Mouse (Mus musculus): ENCODE data around the gene Gm16181.
A peak's percentile ranks its signal among the peaks of the same experiment; 100 is the strongest.

The Gm16181 gene

DNA sequence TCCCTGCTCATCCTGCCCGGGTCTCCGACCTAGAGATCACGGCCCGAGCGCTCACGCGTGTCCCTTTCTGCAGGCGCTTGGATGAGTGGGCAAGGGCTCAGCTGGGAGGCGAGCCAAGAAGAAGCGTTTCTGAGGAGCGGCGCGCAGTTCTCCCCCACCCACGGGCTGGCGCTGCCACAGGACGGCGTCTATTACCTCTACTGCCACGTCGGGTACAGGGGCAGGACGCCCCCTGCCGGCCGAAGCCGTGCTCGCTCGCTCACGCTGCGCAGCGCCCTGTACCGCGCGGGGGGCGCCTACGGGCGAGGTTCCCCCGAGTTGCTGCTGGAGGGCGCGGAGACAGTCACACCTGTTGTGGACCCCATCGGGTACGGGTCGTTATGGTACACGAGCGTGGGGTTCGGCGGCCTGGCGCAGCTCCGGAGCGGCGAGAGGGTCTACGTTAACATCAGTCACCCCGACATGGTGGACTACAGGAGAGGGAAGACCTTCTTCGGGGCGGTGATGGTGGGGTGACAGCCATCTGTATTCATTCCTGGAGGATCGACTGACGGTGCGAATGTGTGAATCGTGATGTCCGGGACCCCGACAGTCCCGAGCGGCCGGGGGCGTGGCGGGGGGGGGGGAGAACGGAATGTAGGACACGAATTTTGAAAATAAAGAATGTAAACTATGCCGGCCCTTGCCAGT lies 24.9 kb upstream of the Gm16181 start:
- peak; percentile 93 for DNase-seq (ENCODE audit: low read depth)

DNA sequence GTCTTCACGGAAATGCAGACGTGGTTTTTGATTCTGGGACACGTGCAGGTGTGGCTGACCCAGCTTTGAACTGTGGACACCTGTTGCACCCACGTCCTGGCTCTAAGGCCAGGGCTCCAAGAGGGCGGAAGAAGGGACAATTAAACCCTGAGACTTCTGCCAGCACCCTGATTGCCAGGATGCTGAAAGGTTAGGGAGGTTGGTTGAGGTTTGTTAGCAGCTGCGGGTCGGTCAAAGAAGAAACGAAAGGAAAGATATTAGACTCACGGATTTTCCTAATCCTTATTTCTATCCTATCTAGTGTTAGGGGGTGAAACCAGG lies 24.4 kb upstream of the Gm16181 start:
- peak; percentile 69 for DNase-seq (ENCODE audit: low read depth)

DNA sequence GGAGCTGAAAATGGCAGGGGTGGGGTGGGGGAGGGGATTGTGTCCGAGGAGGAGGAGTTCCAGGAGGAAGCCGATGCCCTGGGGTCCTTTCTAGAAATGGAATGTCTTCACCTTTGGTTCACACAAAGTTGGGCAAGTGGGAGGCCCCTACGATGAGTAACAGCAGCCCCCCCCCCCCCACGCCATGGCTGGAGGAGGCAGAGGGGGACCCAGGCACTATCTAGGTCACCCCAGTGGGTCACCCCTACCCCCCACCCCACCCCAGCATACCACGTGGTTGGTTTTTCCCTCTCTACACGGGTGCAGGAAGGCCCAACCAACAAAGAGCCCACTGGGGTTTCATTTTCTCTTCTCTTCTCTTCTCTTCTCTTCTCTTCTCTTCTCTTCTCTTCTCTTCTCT lies 23.5 kb upstream of the Gm16181 start:
- peak; percentile 83 for DNase-seq (ENCODE audit: low read depth)

DNA sequence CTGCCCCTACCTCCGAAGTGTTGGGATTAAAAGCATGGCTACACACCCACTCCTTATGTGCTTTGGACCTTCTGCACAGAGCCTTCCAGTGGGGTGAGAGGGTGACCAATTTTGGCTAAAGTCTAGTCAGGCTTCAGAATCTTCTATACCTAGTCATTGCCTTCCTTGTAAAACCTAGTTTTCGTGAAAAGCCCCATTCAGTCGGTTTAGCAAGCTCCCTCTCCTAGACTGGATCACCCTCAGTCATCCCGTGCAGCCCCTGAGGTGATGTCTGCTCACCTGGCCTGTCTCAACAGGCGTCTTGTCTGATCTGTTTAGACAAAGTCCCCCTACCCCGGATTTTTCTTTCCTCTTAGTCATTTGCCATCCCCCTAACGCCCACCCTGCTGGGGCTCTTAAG lies 22.6 kb upstream of the Gm16181 start:
- peak; percentile 56 for DNase-seq (ENCODE audit: low read depth)

DNA sequence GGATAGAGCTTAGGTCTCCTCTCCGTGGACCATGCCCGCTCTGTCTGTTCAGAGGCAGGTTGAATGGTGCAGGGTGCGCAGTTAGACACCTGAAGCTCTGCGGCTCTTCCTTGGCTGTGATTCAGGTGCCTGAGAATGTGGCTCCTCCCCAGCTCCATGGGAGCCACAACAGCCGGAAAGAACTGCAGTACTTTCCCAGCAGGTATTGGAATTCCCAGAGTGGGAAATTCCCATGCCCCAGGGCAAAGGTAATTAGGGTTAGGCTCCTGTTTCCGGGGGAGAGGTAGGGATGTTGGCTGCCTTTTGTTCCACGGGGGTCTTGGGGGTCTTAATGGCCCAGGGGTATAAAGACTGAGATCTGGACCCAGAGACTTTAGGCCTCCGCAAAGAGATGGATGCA lies 21.7 kb upstream of the Gm16181 start:
- peak; percentile 48 for DNase-seq (ENCODE audit: low read depth)

DNA sequence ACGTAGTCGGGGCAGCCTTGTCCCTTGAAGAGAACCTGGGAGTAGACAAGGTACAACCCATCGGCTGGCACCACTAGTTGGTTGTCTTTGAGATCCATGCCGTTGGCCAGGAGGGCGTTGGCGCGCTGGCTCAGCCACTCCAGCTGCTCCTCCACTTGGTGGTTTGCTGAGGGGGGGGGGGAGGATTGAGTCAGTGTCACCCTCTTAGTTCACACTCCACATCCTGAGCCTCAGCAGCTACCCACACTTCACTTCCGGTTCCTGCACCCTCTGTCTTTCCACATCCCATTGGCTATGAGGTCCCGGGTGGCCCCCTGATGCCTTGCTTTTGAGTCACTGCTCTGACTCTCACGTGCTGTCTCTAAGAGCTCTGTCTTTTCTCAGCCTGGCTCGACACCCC lies 20.2 kb upstream of the Gm16181 start:
- peak; percentile 95 for DNase-seq (ENCODE audit: low read depth)

DNA sequence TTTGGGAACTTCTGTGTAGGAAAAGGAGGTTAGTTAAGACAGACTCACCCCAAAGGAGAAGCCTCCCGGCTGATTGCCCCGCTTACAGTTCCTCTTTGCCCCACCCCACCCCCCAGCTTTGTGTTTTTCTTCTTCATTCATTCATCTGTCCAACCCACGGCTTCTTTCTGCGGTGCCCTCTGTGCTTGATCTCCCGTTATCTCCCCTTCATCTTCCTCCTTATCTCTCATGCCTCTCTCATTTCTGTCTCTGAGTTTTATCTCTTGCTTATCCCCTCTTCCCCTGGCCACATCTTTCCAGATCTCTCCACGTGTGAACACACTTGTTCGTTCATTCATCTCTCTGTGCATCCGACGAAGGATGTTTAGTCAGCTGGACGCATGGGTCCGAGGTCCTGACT lies 19.5 kb upstream of the Gm16181 start:
- DNase-seq (ENCODE audit: low read depth): peak; percentile 78

DNA sequence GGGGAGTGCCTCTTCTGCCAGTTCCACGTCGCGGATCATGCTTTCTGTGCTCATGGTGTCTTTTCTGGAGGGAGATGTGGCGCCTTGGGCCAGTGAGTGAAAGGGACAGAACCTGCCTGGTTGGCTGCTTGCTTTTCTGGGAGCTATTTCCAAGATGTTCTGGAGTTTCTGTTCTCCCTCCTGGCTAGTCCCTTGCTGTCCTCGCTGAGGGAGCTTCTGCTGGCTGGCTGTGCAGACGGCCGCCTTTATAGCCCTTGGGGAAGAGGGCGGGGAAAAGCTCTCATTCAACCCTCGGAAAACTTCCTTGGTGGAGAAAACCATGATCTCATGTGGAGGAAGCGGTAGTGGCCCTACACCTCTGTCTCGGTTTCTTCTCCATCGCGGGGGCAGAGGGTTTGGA lies 18.8 kb upstream of the Gm16181 start, which contains the start of gene Tnf:
Tnf (minus strand) TSS at position 221 of the 400 bp plus-strand sequence.
- peak; percentile 90 for DNase-seq (ENCODE audit: low read depth)

DNA sequence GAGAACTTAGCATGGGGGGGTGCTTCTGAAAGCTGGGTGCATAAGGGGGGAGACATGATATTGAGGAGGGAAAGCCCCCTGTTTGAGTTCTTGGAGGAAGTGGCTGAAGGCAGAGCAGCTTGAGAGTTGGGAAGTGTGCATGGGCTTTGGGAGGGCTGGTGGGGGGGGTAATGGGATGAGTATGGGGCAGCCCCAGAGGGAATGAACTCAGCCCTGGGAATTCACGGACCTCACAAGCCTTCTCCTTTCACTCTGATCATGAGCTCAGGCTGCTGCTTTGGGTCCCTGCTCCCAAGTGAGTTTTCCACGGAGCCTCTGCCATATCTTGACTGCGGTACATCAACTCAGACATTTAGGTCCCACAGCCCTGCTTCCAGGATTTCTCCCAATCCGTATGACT lies 18.2 kb upstream of the Gm16181 start:
- no peak for DNase-seq (ENCODE audit: low read depth)

DNA sequence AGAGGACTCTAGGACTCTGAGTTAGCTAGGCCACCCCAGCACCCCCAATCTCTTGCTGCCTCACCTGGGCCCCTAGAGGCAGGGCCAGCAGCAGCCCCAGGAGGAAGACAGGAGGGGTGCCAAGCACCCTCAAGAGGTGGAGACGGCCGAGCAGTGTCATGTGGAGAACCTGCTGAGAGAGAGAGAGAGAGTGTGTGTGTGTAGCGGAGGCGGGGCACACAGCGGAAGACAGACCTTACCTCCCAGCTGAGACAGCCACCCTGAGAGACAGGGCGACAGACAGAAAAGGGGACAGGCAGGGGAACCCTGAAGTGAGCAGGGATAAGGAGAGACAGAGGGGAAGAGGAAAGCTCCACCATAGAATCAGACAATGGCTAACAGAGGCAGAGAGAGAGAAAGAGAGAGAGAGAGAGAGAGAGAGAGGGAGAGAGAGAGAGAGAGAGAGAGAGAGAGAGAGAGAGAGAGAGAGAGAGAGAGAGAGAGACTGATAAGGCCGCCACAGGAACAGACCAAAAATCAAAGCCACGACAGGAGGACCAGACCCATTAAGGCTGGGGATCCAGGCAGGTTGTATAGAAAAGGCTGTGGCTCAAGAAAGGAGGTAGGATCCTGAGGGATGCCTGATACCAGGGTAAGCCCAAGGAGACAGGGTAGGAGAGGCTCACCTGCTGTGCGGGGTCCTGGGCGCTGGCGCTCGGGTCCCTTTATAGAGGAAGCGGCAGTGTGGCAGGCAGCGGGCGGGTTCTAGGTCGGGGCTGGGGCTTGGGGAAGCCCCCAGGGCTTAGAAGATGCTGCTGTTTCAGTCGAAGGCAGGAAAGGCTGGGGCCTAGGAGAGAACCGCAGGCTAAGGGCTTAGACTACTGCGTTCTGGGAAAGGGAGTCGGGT lies 15.9 kb upstream of the Gm16181 start, which contains the start of gene Lta:
Lta (minus strand) TSS at position 858 of the 886 bp plus-strand sequence.
- DNase-seq (ENCODE audit: low read depth): peak; percentile 88

DNA sequence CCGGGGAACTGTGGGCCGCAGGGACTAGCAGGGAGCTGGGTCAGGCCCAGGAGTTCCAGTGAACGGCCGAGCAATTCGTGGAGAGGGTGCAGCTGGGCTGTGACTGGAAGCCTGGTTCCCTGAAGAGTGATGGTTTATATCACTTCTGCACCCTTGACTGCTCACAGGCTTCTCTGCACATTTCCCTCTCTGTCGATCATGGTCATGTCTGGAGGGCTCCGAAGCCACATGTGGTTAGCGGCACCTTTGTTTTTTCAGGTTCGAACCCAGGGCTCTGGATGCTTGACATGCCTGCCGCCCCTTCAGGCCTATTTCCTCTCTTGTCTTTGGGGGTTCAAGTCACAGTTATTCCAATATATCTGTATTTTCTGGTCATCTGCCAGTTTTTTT lies 15.3 kb upstream of the Gm16181 start:
- no peak for DNase-seq (ENCODE audit: low read depth)

DNA sequence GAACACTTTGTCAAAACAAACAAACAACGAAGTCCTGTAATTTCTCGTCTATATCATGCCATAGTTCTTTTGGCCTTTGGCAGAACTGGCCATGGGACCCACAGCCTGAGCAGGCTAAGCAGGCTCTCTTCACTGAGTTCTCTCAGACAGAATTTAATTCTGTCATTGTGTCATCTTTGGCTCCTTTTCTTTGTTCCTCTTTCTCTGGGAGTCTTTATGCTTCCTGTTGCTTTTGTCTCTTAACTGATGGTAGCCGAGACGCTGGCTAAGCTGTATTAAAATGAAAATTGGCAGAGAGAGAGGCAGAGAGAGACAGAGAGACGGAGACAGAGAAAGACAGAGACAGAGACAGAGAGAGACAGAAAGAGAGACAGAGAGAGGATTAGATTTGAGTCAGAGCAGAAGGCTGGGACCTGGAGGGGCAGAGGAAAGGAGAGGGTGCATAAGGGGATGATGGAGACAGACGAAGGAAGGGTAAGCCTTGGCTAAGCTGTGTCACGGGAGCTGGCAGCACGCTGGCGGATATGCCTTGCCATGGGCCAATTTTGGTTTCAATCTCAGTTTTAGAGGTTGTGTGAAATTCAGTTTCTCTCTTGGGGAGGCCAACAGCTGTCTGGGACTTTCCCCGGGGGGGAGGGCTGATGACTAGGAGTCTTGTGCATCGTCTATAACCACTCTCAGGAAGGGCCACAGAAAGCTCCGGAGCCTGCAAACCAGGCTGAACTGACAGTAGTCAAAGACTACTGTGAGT lies 10.7 kb upstream of the Gm16181 start:
- DNase-seq (ENCODE audit: low read depth): peak; percentile 96

DNA sequence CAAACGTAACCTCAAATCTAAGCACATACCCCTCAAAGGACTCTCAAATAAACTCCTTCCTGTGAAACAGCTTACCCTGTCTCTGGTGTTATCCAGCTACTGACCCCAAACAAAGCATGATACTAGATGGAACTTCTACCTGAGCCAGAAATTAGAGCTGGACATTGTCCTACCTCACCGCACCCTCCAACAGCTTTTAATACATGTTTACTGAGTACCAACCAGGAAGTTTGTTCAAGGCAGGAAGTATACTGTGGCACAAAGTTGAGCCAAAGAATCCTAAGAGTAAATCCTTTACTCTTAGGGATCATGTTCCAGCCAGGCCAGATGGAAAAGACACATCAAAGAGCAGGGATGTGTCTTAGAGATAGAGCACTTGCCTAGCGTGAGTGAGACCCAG lies 10.0 kb upstream of the Gm16181 start:
- no peak for DNase-seq (ENCODE audit: low read depth)

DNA sequence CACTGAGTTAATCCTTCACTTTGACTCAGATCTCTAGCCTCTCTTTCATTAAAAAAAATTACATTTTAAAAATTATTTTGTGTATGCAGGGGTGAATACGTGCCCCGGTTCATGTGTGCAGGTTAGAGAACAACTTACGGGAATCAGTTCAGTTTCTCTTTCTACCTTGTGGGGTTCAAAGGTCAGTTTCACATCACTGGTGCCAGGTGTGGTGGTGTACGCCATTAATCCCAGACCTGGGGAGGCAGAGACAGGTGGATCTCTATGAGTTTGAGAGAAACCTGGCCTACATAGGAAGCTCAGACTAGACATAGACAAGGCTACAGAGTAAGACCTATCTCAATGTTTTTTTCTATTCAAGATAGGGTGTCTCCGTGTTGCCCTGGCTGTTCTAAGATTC lies 7.6 kb upstream of the Gm16181 start:
- no peak for DNase-seq (ENCODE audit: low read depth)

DNA sequence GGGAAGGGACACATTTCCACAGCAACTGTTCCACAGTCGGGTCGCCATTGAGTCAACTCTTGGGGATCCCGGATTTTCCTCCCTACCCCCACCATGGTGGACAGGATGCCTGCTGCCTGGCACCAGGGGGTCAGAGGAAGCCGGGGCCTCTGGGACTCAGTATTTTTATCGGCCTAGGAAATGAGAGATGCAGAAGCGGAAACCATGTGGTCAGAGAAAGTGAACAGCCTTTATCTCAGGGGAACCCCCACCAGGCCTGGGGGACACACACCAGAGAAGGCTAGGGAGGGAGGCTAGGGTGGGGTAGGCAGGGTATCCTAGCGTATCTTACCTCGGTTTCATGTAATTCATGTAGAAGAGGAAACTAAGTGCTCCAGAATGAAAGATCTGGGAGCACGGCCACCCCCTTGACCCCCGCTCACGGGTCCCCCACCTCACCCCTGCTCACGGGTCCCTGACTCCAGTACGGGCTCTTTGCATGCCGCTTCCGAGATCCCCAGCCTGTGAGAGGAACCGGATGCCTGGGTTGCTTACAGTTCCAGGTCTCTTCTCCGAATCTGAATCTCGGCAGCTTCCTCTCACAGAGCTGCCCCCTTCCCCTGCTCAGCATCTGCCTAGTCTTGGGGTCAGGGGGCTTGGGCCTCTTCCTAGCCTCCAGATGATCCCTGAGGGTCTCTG lies 2.0 kb upstream of the Gm16181 start:
- DNase-seq (ENCODE audit: low read depth): peak; percentile 85

DNA sequence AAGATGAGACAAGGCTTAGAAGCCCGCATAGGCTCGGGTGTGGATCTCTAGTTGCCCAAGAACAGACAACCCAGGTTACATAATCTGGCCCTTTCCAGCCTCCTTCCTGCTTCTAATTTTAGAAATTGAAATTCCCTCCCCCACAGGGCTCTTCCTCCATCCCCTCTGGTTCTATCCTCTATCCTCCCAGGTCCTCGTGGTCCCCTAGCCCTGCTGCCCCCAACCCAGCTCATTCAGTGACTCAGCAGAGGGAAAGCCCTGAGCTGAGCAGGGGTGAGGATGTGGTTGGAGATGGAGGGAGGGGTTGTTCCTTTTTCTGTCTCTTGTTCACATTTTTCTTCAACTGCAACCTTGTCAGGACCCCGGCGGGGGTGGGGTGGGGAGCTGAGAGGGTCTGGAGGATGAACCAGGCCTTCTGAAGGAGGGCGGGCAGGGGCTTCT lies 1.0 kb upstream of the Gm16181 start:
- peak; percentile 88 for DNase-seq (ENCODE audit: low read depth)

DNA sequence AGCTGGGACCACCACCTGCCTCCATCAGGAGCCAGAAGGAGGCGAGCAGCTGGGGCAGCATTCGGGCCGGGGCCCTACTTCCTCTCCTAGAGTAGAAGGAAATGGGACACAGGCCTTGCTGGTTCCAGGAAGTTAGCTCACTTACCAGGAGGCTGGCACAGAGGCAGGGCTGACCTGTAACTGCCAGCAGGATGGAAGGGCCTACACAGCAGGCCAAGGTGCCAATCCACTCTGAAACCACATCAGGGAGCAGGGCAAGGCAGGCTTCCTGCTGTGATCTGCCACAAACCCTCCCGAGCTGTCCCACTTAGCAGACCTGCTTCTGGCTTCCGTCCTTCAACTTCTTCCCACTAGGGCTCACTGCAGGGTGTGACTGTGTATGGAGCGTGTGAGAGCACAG lies 1.7 kb downstream of the Gm16181 start:
- peak; percentile 59 for DNase-seq (ENCODE audit: low read depth)

DNA sequence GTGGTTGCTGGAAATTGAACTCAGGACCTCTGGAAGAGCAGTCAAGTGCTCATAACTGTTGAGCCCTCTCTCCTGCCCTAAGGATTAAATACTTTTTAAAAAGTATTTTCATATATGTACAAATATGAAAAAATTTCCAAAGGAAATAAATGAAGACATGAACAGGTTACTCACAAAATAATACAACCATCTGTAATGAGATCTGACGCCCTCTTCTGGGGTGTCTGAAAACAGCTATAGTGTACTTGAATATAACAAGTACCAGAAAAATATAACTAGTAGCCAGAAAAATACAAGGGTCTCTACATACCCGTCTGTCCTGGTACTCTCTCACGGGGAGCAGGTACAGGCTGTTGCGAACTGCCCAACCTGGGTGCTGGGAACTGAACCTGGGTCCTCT lies 4.0 kb downstream of the Gm16181 start:
- DNase-seq (ENCODE audit: low read depth): no peak

DNA sequence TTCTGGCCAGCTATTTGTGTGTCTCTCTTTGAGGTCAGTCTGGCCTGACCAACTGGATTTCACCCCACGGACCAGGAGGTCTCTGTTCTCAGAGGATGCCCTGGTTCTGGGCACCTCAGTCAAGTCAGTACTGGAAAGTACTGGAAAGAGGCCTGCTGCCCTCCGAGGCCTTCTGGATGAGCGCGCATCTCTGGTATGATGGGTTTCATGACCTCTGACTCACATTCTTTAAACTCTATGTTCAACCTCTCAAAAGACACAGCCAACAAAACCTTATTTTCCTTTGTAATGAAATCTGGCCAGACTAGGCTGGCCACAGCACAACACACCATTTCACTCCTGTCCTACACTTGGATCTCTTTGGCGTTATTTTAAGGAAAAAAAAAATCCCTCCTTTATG lies 4.8 kb downstream of the Gm16181 start:
- no peak for DNase-seq (ENCODE audit: low read depth)

DNA sequence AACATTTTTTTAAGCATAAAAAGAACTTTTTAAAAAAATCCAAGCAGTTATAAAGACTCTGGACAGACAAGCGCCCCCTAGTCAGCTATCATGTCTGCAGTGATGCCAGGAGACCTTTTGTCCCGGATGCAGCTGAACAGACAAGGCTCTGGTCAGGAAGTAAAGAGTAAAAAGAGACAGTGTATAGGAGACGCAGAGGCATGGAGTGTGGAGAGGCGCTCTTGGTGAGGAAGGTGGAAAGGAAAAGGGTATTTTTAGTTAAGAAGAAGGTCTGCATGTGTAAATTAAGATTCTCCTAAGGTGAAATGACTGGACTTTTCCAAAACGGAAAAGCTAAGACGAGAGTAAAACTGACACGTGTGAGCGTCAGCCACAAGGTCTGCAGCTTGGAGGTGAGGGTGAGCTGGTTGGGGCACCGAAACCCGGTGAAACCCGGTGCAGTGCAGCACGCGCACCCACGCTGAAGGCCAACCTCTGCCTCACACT lies 6.0 kb downstream of the Gm16181 start:
- peak; percentile 73 for DNase-seq (ENCODE audit: low read depth)

DNA sequence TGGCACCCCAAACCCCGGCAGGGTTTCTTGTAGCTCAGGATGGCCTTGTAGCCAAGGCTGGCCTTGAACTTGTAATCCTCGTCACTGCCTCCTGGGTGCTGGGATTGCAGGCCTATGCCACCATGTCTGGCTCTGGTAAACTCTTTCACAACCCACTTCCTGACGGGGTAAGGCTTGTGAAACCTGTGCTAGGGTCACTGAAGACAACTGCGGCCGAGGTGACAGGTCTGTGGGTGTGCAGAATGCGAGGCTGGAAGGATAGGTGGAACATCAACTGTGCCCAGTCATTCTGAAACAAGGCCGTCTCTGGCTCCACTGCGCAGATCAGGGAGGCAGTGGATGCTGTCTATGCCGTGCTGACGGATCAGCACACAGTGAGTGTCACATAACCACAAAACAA lies 10.4 kb downstream of the Gm16181 start:
- peak; percentile 91 for DNase-seq (ENCODE audit: low read depth)

DNA sequence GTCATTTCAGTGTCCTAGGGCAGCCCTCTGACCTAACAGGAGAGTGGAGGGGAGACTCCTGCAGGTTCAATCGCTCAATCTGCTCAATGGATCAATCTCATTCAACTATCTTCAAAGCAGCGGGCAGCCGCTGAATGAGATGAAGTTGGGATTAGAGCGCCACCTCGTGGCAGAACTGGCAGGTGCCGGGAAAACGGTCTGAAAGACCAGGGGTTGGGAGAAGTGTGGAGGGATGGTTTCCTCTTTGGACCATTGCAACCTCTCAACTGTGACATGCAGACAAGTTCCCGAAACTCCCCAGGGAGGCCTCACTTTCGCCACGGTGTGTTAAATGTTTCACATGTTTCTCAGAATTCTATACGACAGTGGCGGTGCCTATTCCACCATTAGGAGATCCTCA lies 11.4 kb downstream of the Gm16181 start:
- DNase-seq (ENCODE audit: low read depth): peak; percentile 94

All from induced T-regulatory cell, adult 2 months (primary cell).